Mouse (Mus musculus) bone marrow macrophage, adult 2 months (primary cell): ENCODE measurements around the gene Gsn.

Source experiments
- CTCF ChIP-seq: IDR thresholded peaks from 2 replicates; pipeline ENCODE4 v1.5.1; 2012; ENCODE audit warnings: low read depth, mild to moderate bottlenecking, low read length, moderate library complexity
- POLR2A ChIP-seq: IDR thresholded peaks from 2 replicates; pipeline ENCODE4 v1.6.1; 2012; ENCODE audit warnings: mild to moderate bottlenecking, low read depth, low read length, borderline replicate concordance

GRCm38 (mm10) chr2:35266251-35266905 lies 10.2 kb downstream of the Gsn start:
- TF ChIP-seq CTCF (no peak), POLR2A (no peak)
